Mouse (Mus musculus) brain, embryonic 14.5 days (tissue): ENCODE measurements at regions not wholly inside any gene's neighbourhood (a gene's known extent, or its start where the extent isn't known, plus 50 kb on each side); places are given as distances from the start of the nearest gene placed in this dataset.
"Not testable (repeated sequence)": the region's sequence is repeated elsewhere in the genome, so short reads cannot be mapped to it uniquely, and the experiment has no call there.

Experiments
- CTCF ChIP-seq: fragments of 200-500 bp; IDR thresholded peaks from 2 replicates; pipeline ENCODE4 v1.5.1; 2012; ENCODE audit warnings: inconsistent platforms, mild to moderate bottlenecking, moderate library complexity, borderline replicate concordance; ENCODE audit not compliant: insufficient read depth, insufficient read length; ENCODE audit errors: extremely low read depth
- POLR2A ChIP-seq: fragments of 200-500 bp; IDR thresholded peaks from 2 replicates; pipeline ENCODE4 v1.6.1; 2012; ENCODE audit warnings: mild to moderate bottlenecking, inconsistent platforms, borderline replicate concordance; ENCODE audit not compliant: poor library complexity, insufficient read depth, insufficient read length, severe bottlenecking; ENCODE audit errors: extremely low read depth

DNA sequence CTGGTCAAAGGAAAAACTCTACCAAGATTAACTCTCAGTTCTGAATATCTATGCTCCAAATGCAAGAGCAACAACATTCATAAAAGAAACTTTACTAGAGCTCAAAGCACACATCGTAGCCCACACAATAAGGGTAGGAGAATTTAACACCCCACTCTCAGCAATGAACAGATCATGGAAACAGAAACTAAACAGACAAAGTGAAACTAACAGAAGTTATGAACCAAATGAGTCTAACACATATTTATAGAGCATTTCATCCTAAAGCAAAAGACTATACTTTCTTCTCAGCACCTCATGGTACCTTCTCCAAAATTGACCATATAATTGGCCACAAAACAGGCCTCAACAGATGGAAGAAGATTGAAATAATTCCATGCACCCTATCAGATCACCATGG is 262.4 kb downstream of the Jrkl start:
- TF ChIP-seq CTCF, POLR2A: not testable (repeated sequence)
